Mouse (Mus musculus): ENCODE measurements around the gene Foxm1. TPM values are rescaled to one million over a fixed set of nuclear protein-coding genes. Genes with fewer than 3 reads are reported as not detected.

The Foxm1 gene
- polyA plus RNA-seq, 1 experiment from 2014 or later = 4.1 TPM

DNA sequence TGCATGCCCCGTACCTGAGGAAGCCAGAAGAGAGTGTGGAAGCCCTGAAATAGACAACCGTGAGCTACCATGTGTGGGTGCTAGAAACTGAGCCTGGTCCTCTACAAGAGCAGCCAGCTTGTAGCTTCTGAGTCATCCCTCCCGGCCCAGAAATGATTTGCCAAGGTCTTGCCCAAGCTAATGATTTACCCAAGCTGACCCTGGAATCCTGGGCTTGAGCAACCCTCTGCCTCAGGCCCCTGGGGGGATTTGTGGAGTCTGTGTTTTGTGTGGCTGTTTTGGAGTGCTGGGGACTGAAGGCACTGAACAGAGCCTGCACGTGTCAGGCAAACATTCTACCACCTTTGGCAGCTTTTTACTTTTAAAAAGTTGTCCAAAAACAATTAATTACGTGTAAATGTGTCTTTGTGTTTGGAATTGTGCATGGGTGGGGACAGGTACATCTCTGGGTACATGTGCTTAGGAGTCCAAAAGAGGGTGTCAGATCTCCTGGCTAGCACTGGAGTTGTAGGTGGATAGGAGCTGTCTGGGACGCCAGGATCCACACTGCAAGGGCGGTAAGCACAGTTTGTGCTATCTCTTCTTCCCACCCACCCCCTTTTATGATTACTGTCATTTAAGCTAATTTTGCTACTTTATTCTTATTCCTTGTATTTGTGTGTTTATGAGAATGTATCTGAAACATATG, 35.0 kb downstream of the Foxm1 start:
- Histone ChIP-seq H3K36me3 (ENCODE audit: inconsistent target) (no peaks in the 10 kb centered on the region), H3K27ac (no peak overlapping the region), H3K4me3 (ENCODE audit: inconsistent target) (no peak overlapping the region), H3K79me2 (ENCODE audit: inconsistent target) (no peaks in the 10 kb centered on the region)
- WGBS (ENCODE audit: missing documents) = 88% methylated on average over 7 of the region's 7 CpGs

DNA sequence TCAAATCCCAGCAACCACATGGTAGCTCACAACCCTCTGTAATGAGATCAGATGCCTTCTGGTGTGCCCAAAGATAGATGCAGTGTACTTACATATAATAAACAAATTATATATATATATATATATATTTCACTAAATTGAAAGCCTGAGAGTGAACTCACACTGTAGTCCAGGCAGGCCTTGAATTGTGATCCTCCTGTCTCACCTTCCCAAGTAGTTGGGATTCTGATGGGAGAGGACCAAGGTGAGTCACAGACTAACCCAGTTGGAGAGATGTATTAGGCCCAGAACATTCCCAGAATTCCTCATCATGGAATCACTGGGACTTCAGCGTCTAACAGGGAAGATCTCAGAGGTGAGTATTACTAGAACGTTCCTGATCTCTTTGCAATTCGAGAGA, 36.2 kb downstream of the Foxm1 start, which contains the start of gene Nrip2:
Gene Nrip2, plus strand, starts transcription at position 301 of the 400 bp plus-strand sequence.
- Histone ChIP-seq H3K36me3 (ENCODE audit: inconsistent target) (no peaks in the 10 kb centered on the region), H3K27ac (no peak within 1 kb of the TSS), H3K79me2 (ENCODE audit: inconsistent target) (no peaks in the 10 kb centered on the region), H3K4me3 (ENCODE audit: inconsistent target) (no peak within 1 kb of the TSS)
- WGBS (ENCODE audit: missing documents) = 90% methylated on average over 3 of the region's 3 CpGs

GRCm38 (mm10) chr6:128399421-128400185, 36.8 kb downstream of the Foxm1 start:
- Histone ChIP-seq H3K4me3 (ENCODE audit: inconsistent target) (no peak overlapping the region), H3K36me3 (ENCODE audit: inconsistent target) (no peaks in the 10 kb centered on the region), H3K27ac (no peak overlapping the region), H3K79me2 (ENCODE audit: inconsistent target) (no peaks in the 10 kb centered on the region)
- WGBS (ENCODE audit: missing documents) = 85% methylated on average over 15 of the region's 21 CpGs

GRCm38 (mm10) chr6:128404708-128405107, 41.9 kb downstream of the Foxm1 start:
- Histone ChIP-seq H3K4me3 (ENCODE audit: inconsistent target) (no peak overlapping the region), H3K36me3 (ENCODE audit: inconsistent target) (no peaks in the 10 kb centered on the region), H3K27ac (no peak overlapping the region), H3K79me2 (ENCODE audit: inconsistent target) (no peaks in the 10 kb centered on the region)
- 45% methylated on average over 5 of the region's 5 CpGs for WGBS (ENCODE audit: missing documents)

DNA sequence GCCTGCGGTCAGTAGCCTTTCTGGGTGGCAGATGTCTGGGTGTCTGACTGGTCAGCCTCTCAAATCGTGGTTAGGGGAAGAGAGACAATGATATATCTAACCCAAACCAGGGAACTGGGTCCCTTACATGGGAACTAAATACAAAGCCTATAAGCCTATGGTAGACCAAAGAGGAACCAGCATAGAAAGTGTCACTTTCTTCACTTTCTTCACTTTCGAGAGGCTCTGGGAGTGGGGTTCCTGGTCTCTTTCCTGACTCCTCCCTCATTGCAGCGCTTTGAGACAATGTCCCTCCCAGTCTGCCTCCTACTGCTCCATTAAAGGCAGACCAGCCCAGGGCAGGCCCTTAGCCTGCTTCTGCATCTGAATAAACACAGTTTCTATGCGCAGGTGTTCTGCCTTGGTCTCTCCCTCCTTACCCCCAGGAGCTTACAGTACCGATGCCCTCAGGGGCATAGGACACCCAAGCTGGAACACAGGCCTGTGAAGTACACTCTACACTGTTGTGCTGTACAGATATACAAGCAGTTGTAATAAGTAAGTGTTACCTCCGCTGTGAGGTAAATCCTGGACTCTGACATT, 45.9 kb downstream of the Foxm1 start:
- 58% methylated on average over 7 of the region's 7 CpGs for WGBS (ENCODE audit: missing documents)
- Histone ChIP-seq H3K27ac (no peak overlapping the region), H3K4me3 (ENCODE audit: inconsistent target) (no peak overlapping the region), H3K36me3 (ENCODE audit: inconsistent target) (no peaks in the 10 kb centered on the region), H3K79me2 (ENCODE audit: inconsistent target) (no peaks in the 10 kb centered on the region)

DNA sequence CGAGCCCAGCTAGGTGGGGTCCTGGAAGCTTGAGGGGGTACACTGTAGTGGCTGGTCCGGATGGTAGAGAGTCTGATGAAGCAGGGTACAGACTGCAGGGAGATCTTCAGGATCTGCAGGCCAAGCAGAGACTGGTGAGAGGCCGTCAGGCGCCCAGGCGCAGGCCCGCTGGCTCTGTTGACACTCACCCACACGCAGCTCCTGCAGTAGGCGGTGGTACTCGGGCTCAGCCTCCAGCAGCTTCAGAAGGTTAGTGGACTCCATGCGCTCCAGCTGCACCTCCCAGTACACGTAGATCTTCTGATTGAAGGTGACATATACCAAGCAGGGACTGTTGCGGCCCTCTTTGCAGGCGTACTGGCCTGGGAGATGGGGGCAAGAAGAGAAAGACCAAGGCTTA, 47.5 kb downstream of the Foxm1 start:
- Histone ChIP-seq H3K4me3 (ENCODE audit: inconsistent target) (no peak overlapping the region), H3K79me2 (ENCODE audit: inconsistent target) (no peaks in the 10 kb centered on the region), H3K36me3 (ENCODE audit: inconsistent target) (no peaks in the 10 kb centered on the region), H3K27ac (no peak overlapping the region)
- WGBS (ENCODE audit: missing documents) = 96% methylated on average over 13 of the region's 13 CpGs

- H3K4me3 ChIP-seq (ENCODE audit: inconsistent target) = no peak overlapping the region
- no peaks in the 10 kb centered on the region for H3K36me3 ChIP-seq (ENCODE audit: inconsistent target)
- 28% methylated on average over 3 of the region's 3 CpGs for WGBS (ENCODE audit: missing documents)
Measured at GRCm38 (mm10) chr6:128411115-128411514, 48.3 kb downstream of the Foxm1 start.

GRCm38 (mm10) chr6:128416169-128416568, 53.4 kb downstream of the Foxm1 start:
- 94% methylated on average over 5 of the region's 5 CpGs for WGBS (ENCODE audit: missing documents)
- Histone ChIP-seq H3K79me2 (ENCODE audit: inconsistent target) (no peaks in the 10 kb centered on the region), H3K36me3 (ENCODE audit: inconsistent target) (no peaks in the 10 kb centered on the region), H3K4me3 (ENCODE audit: inconsistent target) (no peak overlapping the region), H3K27ac (no peak overlapping the region)

More at GRCm38 (mm10) chr6:128411115-128411514, 48.3 kb downstream of the Foxm1 start:
- Histone ChIP-seq H3K79me2 (ENCODE audit: inconsistent target) (no peaks in the 10 kb centered on the region), H3K27ac (no peak overlapping the region)

- Histone ChIP-seq H3K4me3 (ENCODE audit: inconsistent target) (no peak overlapping the region), H3K27ac (no peak overlapping the region), H3K36me3 (ENCODE audit: inconsistent target) (no peaks in the 10 kb centered on the region), H3K79me2 (ENCODE audit: inconsistent target) (no peaks in the 10 kb centered on the region)
- WGBS (ENCODE audit: missing documents) = 88% methylated on average over 1 of the region's 1 CpGs
Measured at GRCm38 (mm10) chr6:128418076-128418475, 55.3 kb downstream of the Foxm1 start.

DNA sequence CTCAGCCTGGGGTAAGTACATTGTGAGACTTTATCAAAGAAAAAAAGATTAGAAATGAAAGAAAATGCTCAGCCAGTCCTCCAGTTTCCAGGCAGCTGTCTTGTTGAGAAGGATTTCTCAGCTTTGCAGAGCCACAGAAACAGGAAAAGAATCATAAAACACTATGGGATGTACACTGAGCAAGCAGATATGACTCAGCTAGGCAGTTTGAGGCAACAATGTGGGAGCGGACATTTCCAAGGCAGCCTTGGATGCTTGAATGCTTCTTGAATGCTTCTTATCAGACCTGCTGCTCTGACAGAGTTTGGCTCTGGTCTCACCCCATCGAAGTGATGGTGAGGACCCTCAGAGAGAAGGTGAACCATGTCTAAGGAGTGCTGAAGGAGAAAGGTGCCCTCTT, 58.3 kb downstream of the Foxm1 start:
- Histone ChIP-seq H3K4me3 (ENCODE audit: inconsistent target) (no peak overlapping the region), H3K27ac (no peak overlapping the region), H3K36me3 (ENCODE audit: inconsistent target) (no peaks in the 10 kb centered on the region), H3K79me2 (ENCODE audit: inconsistent target) (peaks cover 5% of the 10 kb centered on the region; the same call in 1 of the 2 replicates)
- 62% methylated on average over 2 of the region's 2 CpGs for WGBS (ENCODE audit: missing documents)

- WGBS (ENCODE audit: missing documents) = 92% methylated on average over 3 of the region's 3 CpGs
- no peak overlapping the region for H3K4me3 ChIP-seq (ENCODE audit: inconsistent target)
- no peak overlapping the region for H3K27ac ChIP-seq
- H3K79me2 ChIP-seq (ENCODE audit: inconsistent target) = peaks cover 5% of the 10 kb centered on the region; the same call in 1 of the 2 replicates
- H3K36me3 ChIP-seq (ENCODE audit: inconsistent target) = no peaks in the 10 kb centered on the region
Measured at GRCm38 (mm10) chr6:128421480-128421879, 58.7 kb downstream of the Foxm1 start.

DNA sequence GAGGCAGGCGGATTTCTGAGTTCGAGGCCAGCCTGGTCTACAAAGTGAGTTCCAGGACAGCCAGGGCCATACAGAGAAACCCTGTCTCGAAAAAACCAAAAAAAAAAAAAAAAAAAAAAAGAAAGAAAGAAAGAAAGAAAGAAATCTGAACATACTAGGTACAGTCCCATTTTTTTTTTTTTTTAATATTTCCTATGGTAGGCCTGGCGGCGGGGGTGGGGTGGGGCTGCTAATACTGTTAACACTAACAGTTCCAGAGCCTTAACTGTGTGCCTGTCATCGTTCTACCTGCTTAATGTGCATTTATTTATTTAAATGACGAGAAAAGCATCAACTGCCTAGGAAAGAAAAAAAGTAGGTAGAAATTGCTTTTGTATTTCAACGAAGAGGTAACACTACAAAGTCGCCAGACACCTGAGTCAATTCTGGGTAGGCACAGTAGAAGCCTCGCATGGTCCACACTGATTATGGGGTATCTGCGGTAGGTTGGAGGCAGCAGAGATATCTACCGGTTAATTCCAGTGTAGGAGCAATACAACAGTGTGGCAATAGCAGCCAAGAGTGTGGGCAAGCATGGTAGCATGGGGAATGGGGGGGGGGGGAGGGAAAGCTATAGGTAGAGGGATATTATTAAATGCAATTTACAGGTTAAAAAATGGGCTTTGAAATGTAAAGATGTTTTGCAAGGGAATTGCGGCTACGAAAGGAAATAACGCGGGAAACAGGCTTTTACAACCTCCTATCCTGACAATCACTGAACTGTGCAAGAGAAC, 60.9 kb downstream of the Foxm1 start:
- H3K27ac ChIP-seq = peak overlapping the region; percentile 92
- no peaks in the 10 kb centered on the region for H3K36me3 ChIP-seq (ENCODE audit: inconsistent target)
- peaks cover 5% of the 10 kb centered on the region; the same call in 1 of the 2 replicates for H3K79me2 ChIP-seq (ENCODE audit: inconsistent target)
- peak overlapping the region; percentile 72 for H3K4me3 ChIP-seq (ENCODE audit: inconsistent target)
- 33% methylated on average over 13 of the region's 16 CpGs for WGBS (ENCODE audit: missing documents)

- Histone ChIP-seq H3K36me3 (ENCODE audit: inconsistent target) (no peaks in the 10 kb centered on the region), H3K79me2 (ENCODE audit: inconsistent target) (peaks cover 5% of the 10 kb centered on the region; the same call in 1 of the 2 replicates), H3K27ac (peak within 1 kb of the TSS; percentile 92), H3K4me3 (ENCODE audit: inconsistent target) (peak within 1 kb of the TSS; percentile 72)
- WGBS (ENCODE audit: missing documents) = under 1% methylated on average over 42 of the region's 42 CpGs
Measured at GRCm38 (mm10) chr6:128424269-128425019, 61.7 kb downstream of the Foxm1 start, which contains the start of gene Itfg2. Itfg2 (minus strand) TSS chr6:128424931.

Measured in macrophage (primary cell).